Mouse (Mus musculus): ENCODE results near the gene Rcbtb1. TPM values are rescaled to one million over a fixed set of nuclear protein-coding genes. Genes with fewer than 3 reads are reported as not detected.
A peak's percentile ranks its signal among the peaks of the same experiment; 100 is the strongest.

The Rcbtb1 gene
- total RNA-seq (2012; rRNA removed) (24.5 and 26.0 TPM in 2 replicates), total RNA-seq (2014; rRNA removed) (31.7 and 33.1 TPM in 2 replicates), polyA plus RNA-seq (2012; ENCODE audit: insufficient read length, low read depth) (34.9 and 41.7 TPM in 2 replicates)

GRCm38 (mm10) chr14:59200711-59201603, at the start of gene Rcbtb1:
Rcbtb1 (plus strand) TSS chr14:59201209.
- Histone ChIP-seq H3K4me2 (ENCODE audit: insufficient read depth, low read depth, poor library complexity, severe bottlenecking) (peak within 1 kb of the TSS; percentile 57), H3K36me3 (replicated peaks in 1 of 2; ENCODE audit: control insufficient read depth in 1 of 2, insufficient read depth in 1 of 2, low read length in 1 of 2) (peaks cover 0 to 5% of the 10 kb centered on the region in 2 experiments), H3K79me2 (replicated peaks; ENCODE audit: control insufficient read depth, extremely low read depth, insufficient read depth, poor library complexity, severe bottlenecking) (peaks cover 9% of the 10 kb centered on the region), H3K27me3 (replicated peaks) (peaks cover 5% of the 10 kb centered on the region), H3K27ac (ENCODE audit: insufficient read depth, low read depth) (peak within 1 kb of the TSS; percentile 56), H3K9me3 (replicated peaks; ENCODE audit: low read length) (peaks cover 6% of the 10 kb centered on the region), H3K4me1 (ENCODE audit: control insufficient read depth in 1 of 2, insufficient read depth in 2 of 2) (peaks cover 2 to 36% of the 10 kb centered on the region in 2 experiments), H3K4me3 (replicated peaks in 1 of 3; ENCODE audit: low read depth in 2 of 3, low read length in 2 of 3, poor library complexity in 1 of 3) (peak within 1 kb of the TSS; percentile 84 to 97 (median 92)), H3K9ac (ENCODE audit: insufficient read depth, low read depth) (peak within 1 kb of the TSS; percentile 88)
- dilution Hi-C loops (cut with MboI; ENCODE audit: extremely low pct_ligation_motif_present, extremely low pct_unique_long_range_greater_than_20kb, low sequenced_read_pairs) (no loop called here), in situ Hi-C loops (cut with MboI; ENCODE audit: low pct_ligation_motif_present, low pct_unique_long_range_greater_than_20kb, low sequenced_read_pairs) (no loop called here)
- peak; percentile 80 for DNase-seq (ENCODE audit: extremely low read depth)
- TF ChIP-seq MAZ (IDR thresholded peaks at IDR 0.05; ENCODE audit: low read depth, low read length) (0 out of 2 replicates have a peak, but pooled peaks have one; percentile 22), SIN3A (IDR thresholded peaks at IDR 0.05; ENCODE audit: low read length) (peak; percentile 48; the same call in 1 of the 2 replicates), SMC3 (IDR thresholded peaks at IDR 0.05; ENCODE audit: low read depth, low read length) (no peak), MAX (IDR thresholded peaks at IDR 0.05; ENCODE audit: low read length) (peak; percentile 96), MYC (IDR thresholded peaks at IDR 0.05; ENCODE audit: low read depth, low read length) (0 out of 2 replicates have a peak, but pooled peaks have one; percentile 58), TCF12 (IDR thresholded peaks at IDR 0.05; ENCODE audit: low read depth, low read length) (peak; percentile 86; the same call in 1 of the 2 replicates), MXI1 (IDR thresholded peaks at IDR 0.05; ENCODE audit: low read depth, low read length) (peak; percentile 90), RCOR1 (conservative IDR thresholded peaks at IDR 0.05; ENCODE audit: low read depth, low read length) (no peak), ZC3H11A (IDR thresholded peaks at IDR 0.05; ENCODE audit: low read depth, low read length) (no peak), ETS1 (conservative IDR thresholded peaks at IDR 0.05; ENCODE audit: low read depth, low read length) (peak; percentile 32), E2F4 (IDR thresholded peaks at IDR 0.05; ENCODE audit: insufficient replicate concordance, low read depth, low read length) (no peak), USF2 (conservative IDR thresholded peaks at IDR 0.05; ENCODE audit: low read depth, low read length) (peak; percentile 99), MEF2A (IDR thresholded peaks at IDR 0.05; ENCODE audit: borderline replicate concordance, low read depth, low read length) (peak; percentile 58; the same call in 1 of the 2 replicates), USF1 (IDR thresholded peaks at IDR 0.05; ENCODE audit: low read depth, low read length) (peak; percentile 100), POLR2A (IDR thresholded peaks at IDR 0.05; ENCODE audit: low read depth, low read length) (peak; percentile 82), UBTF (IDR thresholded peaks at IDR 0.05; ENCODE audit: low read depth, low read length) (peak; percentile 58), ELF1 (IDR thresholded peaks at IDR 0.05; ENCODE audit: low read depth, low read length) (peak; percentile 69; the same call in 1 of the 2 replicates), NRF1 (IDR thresholded peaks at IDR 0.05; ENCODE audit: low read depth, low read length) (peak; percentile 74), POLR2AphosphoS2 (IDR thresholded peaks at IDR 0.05; ENCODE audit: low read depth, low read length) (no peak), PAX5 (IDR thresholded peaks at IDR 0.05; ENCODE audit: low read length) (no peak), CHD2 (IDR thresholded peaks at IDR 0.05; ENCODE audit: low read length) (peak; percentile 45; the same call in 1 of the 2 replicates), CTCF (conservative IDR thresholded peaks at IDR 0.05 in 1 of 2, IDR thresholded peaks at IDR 0.05 in 1 of 2; ENCODE audit: low read depth in 2 of 2, low read length in 2 of 2) (peak in 1 of 2 experiments; percentile 52; a peak in 2 of 4 replicates), ZNF384 (IDR thresholded peaks at IDR 0.05; ENCODE audit: low read depth, low read length) (no peak), TBP (conservative IDR thresholded peaks at IDR 0.05; ENCODE audit: low read depth, low read length) (no peak), MAFK (IDR thresholded peaks at IDR 0.05; ENCODE audit: insufficient replicate concordance, low read length) (no peak), KAT2A (IDR thresholded peaks at IDR 0.05; ENCODE audit: insufficient replicate concordance, low read length) (0 out of 2 replicates have a peak, but pooled peaks have one; percentile 14), CHD1 (IDR thresholded peaks at IDR 0.05; ENCODE audit: low read depth, low read length) (peak; percentile 10; the same call in 1 of the 2 replicates), RAD21 (IDR thresholded peaks at IDR 0.05; ENCODE audit: low read depth, low read length) (no peak), BHLHE40 (IDR thresholded peaks at IDR 0.05; ENCODE audit: low read depth, low read length) (peak; percentile 99), IRF4 (IDR thresholded peaks at IDR 0.05; ENCODE audit: low read depth, low read length) (peak; percentile 73), GABPA (IDR thresholded peaks at IDR 0.05; ENCODE audit: insufficient replicate concordance, low read depth, low read length) (no peak), HCFC1 (IDR thresholded peaks at IDR 0.05; ENCODE audit: low read depth, low read length) (no peak; the same call in none of the 2 replicates), ZMIZ1 (IDR thresholded peaks at IDR 0.05; ENCODE audit: low read depth, low read length) (peak; percentile 59), ZKSCAN1 (IDR thresholded peaks at IDR 0.05; ENCODE audit: borderline replicate concordance, low read depth, low read length) (no peak), JUN (IDR thresholded peaks at IDR 0.05; ENCODE audit: insufficient read depth, low read depth, low read length) (no peak), JUND (conservative IDR thresholded peaks at IDR 0.05; ENCODE audit: low read depth, low read length) (no peak), NELFE (IDR thresholded peaks at IDR 0.05; ENCODE audit: low read depth, low read length) (peak; percentile 10; the same call in 1 of the 2 replicates)

All from CH12.LX (cell line).